Mouse (Mus musculus): Measurements from ENCODE around the gene Lnx2. TPM values are rescaled to one million over a fixed set of nuclear protein-coding genes. Genes with fewer than 3 reads are reported as not detected.

The Lnx2 gene
- total and polyA plus RNA-seq, 3 experiments: 20.3 to 30.1 (median 22.9) TPM

GRCm38 (mm10) chr5:147121146-147121545 is 44.8 kb upstream of the Lnx2 start:
- DNase-seq (ENCODE audit: extremely low read depth): no peak

DNA sequence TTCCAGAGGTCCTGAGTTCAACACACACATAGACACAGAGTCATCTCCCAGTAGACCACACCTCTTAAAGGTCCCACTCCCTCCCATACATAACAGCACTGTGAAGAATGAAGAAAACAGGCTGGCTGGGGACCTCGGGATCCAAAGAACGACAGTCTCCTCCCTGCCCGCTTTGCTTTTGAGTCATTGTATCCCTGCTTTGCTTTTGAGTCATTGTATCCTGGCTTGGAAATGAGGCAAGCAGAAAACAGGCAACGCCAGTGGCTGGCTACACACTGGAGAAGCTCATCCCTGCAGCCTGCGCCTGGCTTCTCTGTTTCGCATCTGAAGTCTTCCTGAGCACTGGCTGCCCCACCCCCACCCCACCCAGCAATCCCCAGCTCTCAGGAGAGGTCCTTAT is 40.6 kb upstream of the Lnx2 start:
- Histone ChIP-seq H3K4me3 (replicated peaks in 1 of 3; ENCODE audit: low read depth in 2 of 3, low read length in 2 of 3, poor library complexity in 1 of 3) (no peak overlapping the region), H3K9me3 (replicated peaks; ENCODE audit: low read length) (peaks cover 22% of the 10 kb centered on the region), H3K4me2 (ENCODE audit: insufficient read depth, low read depth, poor library complexity, severe bottlenecking) (no peak overlapping the region), H3K4me1 (ENCODE audit: control insufficient read depth in 1 of 2, insufficient read depth in 2 of 2) (no peaks in the 10 kb centered on the region), H3K27ac (ENCODE audit: insufficient read depth, low read depth) (no peak overlapping the region), H3K36me3 (replicated peaks in 1 of 2; ENCODE audit: control insufficient read depth in 1 of 2, insufficient read depth in 1 of 2, low read length in 1 of 2) (peaks cover 3 to 14% of the 10 kb centered on the region in 2 experiments), H3K9ac (ENCODE audit: insufficient read depth, low read depth) (no peak overlapping the region), H3K27me3 (replicated peaks) (no peaks in the 10 kb centered on the region), H3K79me2 (replicated peaks; ENCODE audit: control insufficient read depth, extremely low read depth, insufficient read depth, poor library complexity, severe bottlenecking) (no peaks in the 10 kb centered on the region)
- TF ChIP-seq PAX5 (IDR thresholded peaks at IDR 0.05; ENCODE audit: low read length) (no peak), RCOR1 (conservative IDR thresholded peaks at IDR 0.05; ENCODE audit: low read depth, low read length) (no peak), EP300 (IDR thresholded peaks at IDR 0.05; ENCODE audit: low read length) (no peak)
- in situ Hi-C loops (cut with MboI; ENCODE audit: low pct_ligation_motif_present, low pct_unique_long_range_greater_than_20kb, low sequenced_read_pairs): no loop called here
- DNase-seq (ENCODE audit: extremely low read depth): no peak
- dilution Hi-C loops (cut with MboI; ENCODE audit: extremely low pct_ligation_motif_present, extremely low pct_unique_long_range_greater_than_20kb, low sequenced_read_pairs): no loop called here

More at GRCm38 (mm10) chr5:147121146-147121545, 44.8 kb upstream of the Lnx2 start:
- Histone ChIP-seq H3K9ac (ENCODE audit: insufficient read depth, low read depth) (no peak overlapping the region), H3K79me2 (replicated peaks; ENCODE audit: control insufficient read depth, extremely low read depth, insufficient read depth, poor library complexity, severe bottlenecking) (no peaks in the 10 kb centered on the region), H3K9me3 (replicated peaks; ENCODE audit: low read length) (peaks cover 8% of the 10 kb centered on the region), H3K4me2 (ENCODE audit: insufficient read depth, low read depth, poor library complexity, severe bottlenecking) (no peak overlapping the region), H3K4me1 (ENCODE audit: control insufficient read depth in 1 of 2, insufficient read depth in 2 of 2) (peaks cover 4 to 15% of the 10 kb centered on the region in 2 experiments; a peak in 2 of 4 replicates), H3K4me3 (replicated peaks in 1 of 3; ENCODE audit: low read depth in 2 of 3, low read length in 2 of 3, poor library complexity in 1 of 3) (no peak overlapping the region), H3K27me3 (replicated peaks) (no peaks in the 10 kb centered on the region), H3K27ac (ENCODE audit: insufficient read depth, low read depth) (no peak overlapping the region), H3K36me3 (replicated peaks in 1 of 2; ENCODE audit: control insufficient read depth in 1 of 2, insufficient read depth in 1 of 2, low read length in 1 of 2) (no peaks in the 10 kb centered on the region)
- TF ChIP-seq CTCF (conservative IDR thresholded peaks at IDR 0.05 in 1 of 2, IDR thresholded peaks at IDR 0.05 in 1 of 2; ENCODE audit: low read depth in 2 of 2, low read length in 2 of 2) (peak; percentile 27 to 47; a peak in 3 of 4 replicates), SMC3 (IDR thresholded peaks at IDR 0.05; ENCODE audit: low read depth, low read length) (peak; percentile 22), ETS1 (conservative IDR thresholded peaks at IDR 0.05; ENCODE audit: low read depth, low read length) (no peak)
- in situ Hi-C loops (cut with MboI; ENCODE audit: low pct_ligation_motif_present, low pct_unique_long_range_greater_than_20kb, low sequenced_read_pairs): no loop called here
- dilution Hi-C loops (cut with MboI; ENCODE audit: extremely low pct_ligation_motif_present, extremely low pct_unique_long_range_greater_than_20kb, low sequenced_read_pairs): no loop called here

DNA sequence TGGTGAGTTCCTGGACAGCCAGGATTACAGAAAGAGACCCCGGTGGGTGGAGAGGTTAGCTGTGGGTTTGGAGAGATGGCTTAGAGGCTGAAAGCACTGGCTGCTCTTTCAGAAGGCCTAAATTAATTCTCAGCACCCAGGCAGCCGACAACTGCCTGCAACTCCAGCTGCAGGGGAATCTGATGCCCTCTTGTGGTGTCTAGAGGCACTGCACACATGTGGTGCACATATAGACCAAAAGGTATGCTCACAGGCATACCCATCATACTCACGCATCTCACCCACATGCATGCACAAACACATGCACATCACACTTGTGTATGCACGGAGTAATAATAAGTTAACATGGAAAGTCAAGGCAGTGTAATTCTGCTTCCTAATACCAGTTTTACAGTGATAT is 39.2 kb upstream of the Lnx2 start:
- H3K27me3 ChIP-seq (replicated peaks): no peaks in the 10 kb centered on the region
- H3K4me2 ChIP-seq (ENCODE audit: insufficient read depth, low read depth, poor library complexity, severe bottlenecking): no peak overlapping the region
- DNase-seq (ENCODE audit: extremely low read depth): no peak
- in situ Hi-C loops (cut with MboI; ENCODE audit: low pct_ligation_motif_present, low pct_unique_long_range_greater_than_20kb, low sequenced_read_pairs): no loop called here
- H3K79me2 ChIP-seq (replicated peaks; ENCODE audit: control insufficient read depth, extremely low read depth, insufficient read depth, poor library complexity, severe bottlenecking): no peaks in the 10 kb centered on the region
- no peaks in the 10 kb centered on the region for H3K4me1 ChIP-seq (ENCODE audit: control insufficient read depth in 1 of 2, insufficient read depth in 2 of 2)
- dilution Hi-C loops (cut with MboI; ENCODE audit: extremely low pct_ligation_motif_present, extremely low pct_unique_long_range_greater_than_20kb, low sequenced_read_pairs): no loop called here
- H3K9me3 ChIP-seq (replicated peaks; ENCODE audit: low read length): peaks cover 24% of the 10 kb centered on the region
- TF ChIP-seq SMC3 (IDR thresholded peaks at IDR 0.05; ENCODE audit: low read depth, low read length): peak; percentile 31
- TF ChIP-seq CTCF (conservative IDR thresholded peaks at IDR 0.05 in 1 of 2, IDR thresholded peaks at IDR 0.05 in 1 of 2; ENCODE audit: low read depth in 2 of 2, low read length in 2 of 2): peak; percentile 5 to 19; a peak in 1 of 4 replicates
- TF ChIP-seq USF1 (IDR thresholded peaks at IDR 0.05; ENCODE audit: low read depth, low read length): no peak
- peaks cover 14 to 25% of the 10 kb centered on the region in 2 experiments for H3K36me3 ChIP-seq (replicated peaks in 1 of 2; ENCODE audit: control insufficient read depth in 1 of 2, insufficient read depth in 1 of 2, low read length in 1 of 2)
- no peak overlapping the region for H3K27ac ChIP-seq (ENCODE audit: insufficient read depth, low read depth)
- H3K9ac ChIP-seq (ENCODE audit: insufficient read depth, low read depth): no peak overlapping the region
- no peak overlapping the region for H3K4me3 ChIP-seq (replicated peaks in 1 of 3; ENCODE audit: low read depth in 2 of 3, low read length in 2 of 3, poor library complexity in 1 of 3)
